Mouse (Mus musculus) kidney, embryonic 15.5 days (tissue): ENCODE measurements around the gene Psmd5. TPM values are rescaled to one million over a fixed set of nuclear protein-coding genes. Genes with fewer than 3 reads are reported as not detected.

Experiments
- ATAC-seq: fragments of 200-750 bp; cut with Nextera tagmentation; replicated peaks from 2 replicates; pipeline ENCODE4 v1.8.0; 2017; ENCODE audit warnings: moderate TSS enrichment; ENCODE audit not compliant: low FRiP score
- H3K27ac ChIP-seq: fragments of 300-500 bp; sonication (generic); 2 replicates; pipeline ENCODE4 v1.5.1; 2015; ENCODE audit warnings: mild to moderate bottlenecking, inconsistent platforms
- H3K27me3 ChIP-seq: fragments of 300-500 bp; sonication (generic); 2 replicates; pipeline ENCODE4 v1.6.1; 2015; ENCODE audit warnings: inconsistent platforms
- H3K36me3 ChIP-seq: fragments of 300-500 bp; sonication (generic); 2 replicates; pipeline ENCODE4 v1.6.1; 2015; ENCODE audit warnings: inconsistent platforms
- H3K4me1 ChIP-seq: fragments of 300-500 bp; sonication (generic); 2 replicates; pipeline ENCODE4 v1.6.1; 2015; ENCODE audit warnings: inconsistent platforms
- H3K4me2 ChIP-seq: fragments of 300-500 bp; sonication (generic); 2 replicates; pipeline ENCODE4 v1.6.1; 2015; ENCODE audit warnings: moderate library complexity, mild to moderate bottlenecking, inconsistent platforms
- H3K4me3 ChIP-seq: fragments of 300-500 bp; sonication (generic); replicated peaks from 2 replicates; pipeline ENCODE4 v1.5.1; 2015; ENCODE audit warnings: mild to moderate bottlenecking, inconsistent platforms
- H3K9ac ChIP-seq: fragments of 300-500 bp; sonication (generic); 2 replicates; pipeline ENCODE4 v1.6.1; 2015; ENCODE audit warnings: mild to moderate bottlenecking, inconsistent platforms
- H3K9me3 ChIP-seq: fragments of 300-500 bp; sonication (generic); replicated peaks from 2 replicates; pipeline ENCODE4 v1.6.1; 2016; ENCODE audit warnings: inconsistent platforms
- WGBS: fragments of 180-500 bp; shearing (Covaris S2); methylation state at CpG from one replicate; pipeline ENCODE4 v1.1.7; 2015; ENCODE audit warnings: mixed read lengths; 5-methylcytosine and 5-hydroxymethylcytosine counted together
- polyA plus RNA-seq: library from polyadenylated mRNA; unstranded; fragments of >200 nt; fragmentation: Nextera tagmentation; extraction: Ambion mirVana; gene quantifications from 2 replicates; pipeline ENCODE4 v1.2.1, GENCODE M21; 2015

Gene Psmd5
- polyA plus RNA-seq = 116 and 128 TPM in 2 replicates

DNA sequence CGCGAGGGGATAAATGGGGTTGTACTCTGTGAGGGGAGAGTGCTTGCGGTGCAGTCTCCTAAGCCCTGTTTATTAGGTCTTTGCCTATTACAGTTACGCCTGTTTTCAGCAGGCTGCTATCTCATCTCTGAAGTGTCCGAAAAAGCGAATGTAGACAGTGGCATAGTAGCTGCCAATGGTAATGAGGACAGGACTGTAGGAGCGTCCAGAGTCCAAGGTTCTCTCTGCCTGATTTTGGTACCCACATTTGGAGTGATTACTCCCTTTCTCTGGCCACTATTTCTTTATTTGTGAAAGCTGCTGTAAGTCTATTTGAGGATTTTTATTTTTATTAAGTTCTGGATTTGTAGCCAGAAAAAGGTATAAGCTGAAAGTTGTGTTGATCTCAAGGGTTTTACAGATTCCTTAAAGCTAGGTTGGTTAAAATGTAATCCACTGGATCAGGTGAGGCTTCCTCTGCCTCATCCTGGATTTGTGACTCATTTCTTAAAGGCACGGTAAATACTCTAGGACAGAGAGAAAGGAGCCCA lies at the start of gene Psmd5:
Gene Psmd5 (minus strand): TSS at position 153 of the 530 bp plus-strand sequence.
- Histone ChIP-seq H3K27ac (peak within 1 kb of the TSS; percentile 84), H3K4me2 (peak within 1 kb of the TSS; percentile 69), H3K9ac (peak within 1 kb of the TSS; percentile 51), H3K4me1 (peaks cover 19% of the 10 kb centered on the region), H3K36me3 (no peaks in the 10 kb centered on the region), H3K9me3 (no peaks in the 10 kb centered on the region), H3K4me3 (peak within 1 kb of the TSS; percentile 46), H3K27me3 (peaks cover 13% of the 10 kb centered on the region)
- ATAC-seq = no peak
- WGBS = 13% methylated on average over 8 of the region's 8 CpGs

- no peak overlapping the region for H3K4me2 ChIP-seq
- no peak overlapping the region for H3K4me3 ChIP-seq
- no peak overlapping the region for H3K27ac ChIP-seq
- H3K9ac ChIP-seq = no peak overlapping the region
- no peaks in the 10 kb centered on the region for H3K27me3 ChIP-seq
- ATAC-seq = no peak
- no peaks in the 10 kb centered on the region for H3K9me3 ChIP-seq
- H3K4me1 ChIP-seq = no peaks in the 10 kb centered on the region
- H3K36me3 ChIP-seq = no peaks in the 10 kb centered on the region
- WGBS = 13% methylated on average over 2 of the region's 2 CpGs
Observed at GRCm38 (mm10) chr2:34922729-34923128, 48.0 kb upstream of the Psmd5 start.

DNA sequence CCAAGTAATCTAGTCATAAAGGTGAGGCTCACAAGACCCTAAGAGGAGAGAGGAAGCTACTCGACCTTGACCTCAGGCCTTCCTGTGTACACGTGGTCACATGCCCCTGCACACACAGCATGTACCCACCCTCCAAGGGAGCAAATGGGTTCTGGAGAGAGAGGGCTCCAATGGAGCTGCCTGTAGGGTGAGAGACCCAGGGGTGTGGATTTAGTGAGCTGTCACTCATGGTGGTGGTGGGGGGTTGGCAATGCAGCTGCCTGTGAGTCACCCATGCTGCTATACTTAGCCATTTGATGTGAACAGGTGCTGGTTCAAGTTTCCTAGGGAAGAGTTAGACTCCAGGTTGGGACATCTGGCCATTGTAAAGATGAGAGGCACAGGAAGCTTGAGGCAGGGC lies 45.4 kb upstream of the Psmd5 start:
- no peaks in the 10 kb centered on the region for H3K9me3 ChIP-seq
- ATAC-seq = no peak
- H3K9ac ChIP-seq = no peak overlapping the region
- H3K36me3 ChIP-seq = no peaks in the 10 kb centered on the region
- no peak overlapping the region for H3K4me2 ChIP-seq
- no peak overlapping the region for H3K4me3 ChIP-seq
- 38% methylated on average over 2 of the region's 2 CpGs for WGBS
- no peaks in the 10 kb centered on the region for H3K27me3 ChIP-seq
- no peak overlapping the region for H3K27ac ChIP-seq
- H3K4me1 ChIP-seq = peaks cover under 1% of the 10 kb centered on the region; the same call in 1 of the 2 replicates

DNA sequence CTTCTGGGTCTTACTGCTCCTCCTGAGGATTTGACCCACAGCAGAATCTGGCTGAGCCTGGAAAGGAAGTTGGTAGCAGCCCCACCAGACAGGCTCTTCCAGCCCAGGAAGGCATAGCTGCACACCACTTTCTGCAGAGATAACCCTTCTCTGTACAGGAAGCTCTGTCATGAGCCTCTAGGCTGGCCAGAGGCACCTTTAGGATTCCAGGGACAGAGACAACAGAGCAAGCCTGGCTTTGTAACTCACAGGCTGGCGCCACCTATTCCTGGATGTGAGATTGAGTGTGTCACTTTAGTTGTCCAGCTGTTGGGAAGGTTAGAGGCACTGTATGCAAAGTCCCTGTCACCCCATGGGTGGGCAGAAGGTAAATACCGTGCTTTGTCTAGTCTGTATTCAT lies 40.3 kb upstream of the Psmd5 start:
- H3K4me1 ChIP-seq = peaks cover 31% of the 10 kb centered on the region

GRCm38 (mm10) chr2:34914823-34915082 lies 40.0 kb upstream of the Psmd5 start:
- Histone ChIP-seq H3K4me1 (peaks cover 31% of the 10 kb centered on the region), H3K9ac (no peak overlapping the region), H3K4me3 (peak overlapping the region; percentile 62; the same call in 1 of the 2 replicates), H3K27ac (peak overlapping the region; percentile 63), H3K9me3 (no peaks in the 10 kb centered on the region), H3K27me3 (peaks cover 11% of the 10 kb centered on the region), H3K36me3 (peaks cover 4% of the 10 kb centered on the region; the same call in 1 of the 2 replicates), H3K4me2 (peak overlapping the region; percentile 93)
- ATAC-seq = 0 out of 2 replicates have a peak, but pooled peaks have one; percentile 23
- 10% methylated on average over 2 of the region's 2 CpGs for WGBS

More for the DNA sequence above, 40.3 kb upstream of the Psmd5 start:
- WGBS = 47% methylated on average over 2 of the region's 2 CpGs
- peak overlapping the region; percentile 93 for H3K4me2 ChIP-seq
- no peak for ATAC-seq
- H3K4me3 ChIP-seq = peak overlapping the region; percentile 62; the same call in 1 of the 2 replicates
- peaks cover under 1% of the 10 kb centered on the region; the same call in 1 of the 2 replicates for H3K36me3 ChIP-seq
- no peak overlapping the region for H3K9ac ChIP-seq
- peaks cover 11% of the 10 kb centered on the region for H3K27me3 ChIP-seq
- H3K9me3 ChIP-seq = no peaks in the 10 kb centered on the region
- peak overlapping the region; percentile 63 for H3K27ac ChIP-seq

GRCm38 (mm10) chr2:34914069-34914822 lies 39.5 kb upstream of the Psmd5 start:
- Histone ChIP-seq H3K9ac (peak overlapping the region; percentile 65), H3K27me3 (peaks cover 11% of the 10 kb centered on the region), H3K27ac (peak overlapping the region; percentile 63), H3K36me3 (peaks cover 8% of the 10 kb centered on the region; the same call in 1 of the 2 replicates), H3K9me3 (no peaks in the 10 kb centered on the region), H3K4me2 (peak overlapping the region; percentile 93), H3K4me1 (peaks cover 31% of the 10 kb centered on the region), H3K4me3 (peak overlapping the region; percentile 62)
- 2% methylated on average over 42 of the region's 50 CpGs for WGBS
- peak; percentile 62 for ATAC-seq

GRCm38 (mm10) chr2:34913218-34914068 lies 38.7 kb upstream of the Psmd5 start, which contains the start of gene Phf19:
Gene Phf19, minus strand, starts transcription at chr2:34914026.
- under 1% methylated on average over 59 of the region's 64 CpGs for WGBS
- peaks cover 11% of the 10 kb centered on the region for H3K27me3 ChIP-seq
- H3K9ac ChIP-seq = peak within 1 kb of the TSS; percentile 65
- peak within 1 kb of the TSS; percentile 62 for H3K4me3 ChIP-seq
- no peaks in the 10 kb centered on the region for H3K9me3 ChIP-seq
- H3K27ac ChIP-seq = peak within 1 kb of the TSS; percentile 63
- ATAC-seq = peak; percentile 61
- peak within 1 kb of the TSS; percentile 93 for H3K4me2 ChIP-seq
- H3K4me1 ChIP-seq = peaks cover 31% of the 10 kb centered on the region
- H3K36me3 ChIP-seq = peaks cover 13% of the 10 kb centered on the region; the same call in 1 of the 2 replicates

DNA sequence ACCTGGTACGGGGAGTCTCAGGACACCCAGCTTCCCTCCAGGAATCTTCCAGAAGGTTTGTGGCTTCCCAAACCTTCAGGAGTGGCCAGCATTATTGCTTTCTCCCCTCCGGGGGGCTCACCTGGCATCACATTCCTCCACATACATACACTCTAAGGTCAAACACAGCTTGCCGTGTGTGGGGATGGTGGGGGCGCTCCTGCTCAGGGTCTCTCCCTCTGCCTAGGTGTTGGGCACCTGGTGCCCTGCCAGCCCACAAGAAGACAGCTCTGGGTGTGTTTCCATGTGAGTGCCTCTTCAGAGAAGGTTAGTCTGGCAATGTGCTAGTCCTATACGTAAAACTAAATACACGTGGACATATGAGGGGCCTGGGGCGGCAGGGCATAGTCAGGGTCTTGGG lies 37.8 kb upstream of the Psmd5 start:
- Histone ChIP-seq H3K36me3 (peaks cover 13% of the 10 kb centered on the region; the same call in 1 of the 2 replicates), H3K27ac (peak overlapping the region; percentile 63), H3K9ac (peak overlapping the region; percentile 65), H3K4me2 (peak overlapping the region; percentile 93), H3K4me3 (peak overlapping the region; percentile 62), H3K9me3 (no peaks in the 10 kb centered on the region), H3K4me1 (peaks cover 31% of the 10 kb centered on the region), H3K27me3 (peaks cover 11% of the 10 kb centered on the region)
- 34% methylated on average over 7 of the region's 7 CpGs for WGBS
- no peak for ATAC-seq

DNA sequence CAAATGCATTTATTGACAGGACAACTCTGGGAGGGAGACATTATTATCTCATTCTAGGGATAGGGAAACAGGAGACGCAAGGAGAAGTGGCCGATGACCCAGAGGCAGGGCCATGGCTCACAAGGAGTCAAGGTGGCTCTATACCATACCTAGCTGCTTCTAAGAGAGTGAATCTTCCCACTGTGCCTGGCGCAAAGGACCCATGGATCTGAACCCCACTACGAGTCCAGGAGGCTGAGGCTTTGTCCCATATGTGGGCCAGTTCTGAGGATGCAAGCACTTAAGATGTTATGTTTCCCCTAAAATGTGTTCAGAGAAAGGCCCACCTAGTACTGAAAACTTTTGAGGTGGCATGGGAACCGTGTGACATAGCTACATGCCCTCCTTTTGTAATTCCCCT lies 37.1 kb upstream of the Psmd5 start:
- H3K4me3 ChIP-seq = peak overlapping the region; percentile 62
- peak overlapping the region; percentile 93 for H3K4me2 ChIP-seq
- H3K9ac ChIP-seq = peak overlapping the region; percentile 24; the same call in 1 of the 2 replicates
- peaks cover 13% of the 10 kb centered on the region; the same call in 1 of the 2 replicates for H3K36me3 ChIP-seq
- H3K9me3 ChIP-seq = no peaks in the 10 kb centered on the region
- H3K4me1 ChIP-seq = peaks cover 32% of the 10 kb centered on the region
- H3K27ac ChIP-seq = 0 out of 2 replicates have a peak overlapping the region, but pooled peaks have one; percentile 29
- WGBS = 63% methylated on average over 5 of the region's 5 CpGs
- ATAC-seq = no peak
- H3K27me3 ChIP-seq = peaks cover 11% of the 10 kb centered on the region

DNA sequence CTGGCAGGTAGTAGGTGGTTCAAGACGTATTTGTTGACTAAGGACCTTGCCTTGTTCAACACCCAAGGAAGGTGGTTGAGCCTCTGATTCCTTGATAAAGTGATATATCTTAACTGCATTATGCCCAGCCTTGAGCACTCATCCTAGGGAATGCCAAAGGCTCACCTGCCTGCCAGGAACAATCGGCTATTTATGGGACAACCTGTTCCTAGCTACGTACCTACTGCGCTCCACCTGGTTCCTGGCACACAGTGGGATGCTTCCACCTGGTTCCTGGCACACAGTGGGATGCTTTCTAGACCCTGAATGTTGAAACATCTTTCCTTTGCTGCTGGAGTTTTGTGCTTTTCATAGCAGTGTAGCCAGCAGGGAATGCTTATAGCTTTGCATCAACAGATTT lies 35.0 kb upstream of the Psmd5 start:
- Histone ChIP-seq H3K4me1 (peaks cover 37% of the 10 kb centered on the region), H3K27ac (no peak overlapping the region), H3K36me3 (peaks cover 13% of the 10 kb centered on the region; the same call in 1 of the 2 replicates), H3K9ac (no peak overlapping the region), H3K9me3 (no peaks in the 10 kb centered on the region), H3K27me3 (peaks cover 11% of the 10 kb centered on the region), H3K4me3 (no peak overlapping the region), H3K4me2 (no peak overlapping the region)
- WGBS = 93% methylated on average over 4 of the region's 4 CpGs
- no peak for ATAC-seq

DNA sequence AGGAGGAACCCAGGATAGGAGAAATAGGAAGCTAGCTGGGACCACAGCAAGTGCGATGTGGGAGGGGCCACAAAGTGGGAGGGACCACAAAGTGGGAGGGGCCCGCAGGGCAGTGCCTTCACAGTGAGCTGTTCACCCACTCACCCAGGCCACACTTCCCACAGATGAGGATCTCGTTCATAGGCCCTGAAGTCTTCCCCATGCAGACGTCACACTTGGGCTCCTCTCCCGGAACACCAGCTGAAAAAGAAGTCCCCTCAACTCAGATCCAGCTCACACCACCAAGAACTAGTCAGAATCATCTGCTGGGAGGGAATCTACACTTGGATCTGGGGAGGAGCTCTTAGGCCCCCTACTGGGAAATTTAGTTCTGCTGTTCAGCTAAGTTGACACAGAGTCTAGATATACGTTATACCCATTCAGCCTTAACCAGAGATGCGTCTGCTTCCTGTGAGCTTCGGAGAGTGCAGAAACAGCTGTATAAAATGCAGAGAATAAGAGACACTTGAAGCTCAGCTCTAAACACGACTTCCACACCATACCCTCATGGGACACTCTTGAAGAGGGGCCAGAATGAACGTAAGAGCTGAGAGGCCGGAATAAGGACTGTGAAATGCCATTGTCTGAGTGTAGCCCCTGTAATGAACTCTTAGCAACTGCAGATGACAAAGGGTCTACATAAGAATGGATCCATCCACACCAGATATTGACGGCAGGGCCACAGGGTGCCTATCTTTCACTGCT lies 32.3 kb upstream of the Psmd5 start:
- peaks cover 33% of the 10 kb centered on the region for H3K36me3 ChIP-seq
- 42% methylated on average over 12 of the region's 12 CpGs for WGBS
- H3K9ac ChIP-seq = no peak overlapping the region

More for the DNA sequence above, 32.3 kb upstream of the Psmd5 start:
- Histone ChIP-seq H3K4me1 (peaks cover 23% of the 10 kb centered on the region), H3K9me3 (no peaks in the 10 kb centered on the region), H3K27ac (no peak overlapping the region), H3K4me3 (no peak overlapping the region), H3K27me3 (peaks cover 4% of the 10 kb centered on the region), H3K4me2 (no peak overlapping the region)
- ATAC-seq = no peak
